Mouse (Mus musculus): ENCODE measurements around the gene Apbb2.

Apbb2 gene

DNA sequence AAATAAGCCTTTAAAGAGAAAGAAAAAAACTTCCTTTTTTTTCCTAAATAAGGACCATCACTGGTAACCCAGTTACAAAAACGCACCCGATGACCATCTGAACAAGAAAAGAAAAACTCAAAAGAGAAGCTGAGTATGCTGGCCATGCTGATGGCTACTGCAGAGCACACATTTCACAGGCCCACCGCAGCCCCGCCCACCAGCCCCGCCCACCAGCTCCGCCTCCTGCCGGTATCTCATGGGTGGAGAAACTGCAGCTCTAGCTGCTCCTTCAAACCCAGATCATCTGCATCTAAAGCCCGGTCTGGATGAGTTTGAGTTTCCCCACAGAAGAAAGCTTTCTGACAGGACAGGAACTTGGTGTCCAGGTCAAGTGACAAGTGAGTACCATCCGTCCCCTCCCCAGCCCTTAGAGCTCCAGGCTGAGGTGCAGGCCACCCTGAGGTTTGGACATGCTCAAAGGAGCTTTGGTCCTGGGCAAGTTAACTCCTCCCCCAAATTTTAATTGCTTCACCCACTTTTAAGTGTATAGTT lies 16.2 kb downstream of the Apbb2 start:
- DNase-seq (ENCODE audit: low spot score in 2 of 2), result no peak

DNA sequence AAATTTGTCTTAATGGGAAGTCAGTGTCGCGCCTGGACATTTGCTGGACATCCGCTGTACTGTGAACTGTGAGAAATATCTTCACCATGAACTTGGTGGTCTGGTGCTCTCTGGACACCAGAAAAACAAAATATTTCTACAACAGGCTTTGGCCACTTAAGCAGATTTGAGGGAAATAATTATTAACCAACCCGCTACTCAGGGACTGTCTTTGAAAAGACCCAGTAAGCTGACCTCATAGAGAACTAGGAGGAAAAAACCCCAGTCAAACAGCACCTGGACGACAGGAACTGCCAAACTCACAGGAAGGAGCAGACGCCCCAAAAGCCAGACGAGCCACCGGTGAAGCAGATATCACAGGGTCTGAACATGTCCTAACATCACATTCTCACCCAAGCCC lies 18.2 kb downstream of the Apbb2 start:
- DNase-seq (ENCODE audit: low spot score in 2 of 2), result no peak

DNA sequence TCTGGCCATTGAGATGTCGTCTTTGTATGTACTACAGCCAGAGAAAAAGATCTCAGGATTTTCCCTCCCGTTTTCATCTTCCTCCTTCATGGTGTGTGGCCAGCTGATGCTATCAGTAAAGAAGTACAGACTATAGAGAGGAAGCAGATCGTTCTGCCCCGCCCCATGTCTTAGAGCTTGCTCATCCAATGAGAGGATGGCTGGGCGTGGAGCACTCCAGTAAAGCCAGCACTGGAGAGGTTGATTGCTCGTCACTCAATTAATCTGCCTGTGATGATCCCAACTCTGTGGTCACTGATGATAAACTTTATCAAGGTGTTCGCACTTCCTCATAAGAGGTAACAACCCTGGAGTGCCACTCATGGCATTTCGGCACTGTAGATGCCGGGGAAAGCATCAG lies 18.7 kb downstream of the Apbb2 start:
- no peak for DNase-seq (ENCODE audit: low spot score in 2 of 2)

DNA sequence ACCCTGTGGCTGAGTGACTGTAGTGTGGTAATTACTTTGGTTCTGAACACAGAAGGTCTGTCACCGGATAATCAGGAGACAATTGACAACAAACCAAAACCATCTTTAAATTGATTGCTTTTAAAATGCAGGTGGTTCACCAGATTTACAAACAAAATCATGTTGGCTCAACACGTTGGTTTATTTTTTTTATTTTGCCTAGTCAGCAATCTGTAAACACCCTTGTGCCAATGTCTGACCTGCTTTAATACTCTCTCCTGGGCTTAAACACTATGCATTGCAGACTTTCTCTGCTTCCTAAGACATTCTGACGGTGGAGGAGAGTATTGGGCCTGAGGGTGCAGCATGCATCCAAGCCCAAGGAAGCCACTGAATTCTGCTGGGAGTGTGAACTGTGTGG lies 22.3 kb downstream of the Apbb2 start:
- DNase-seq (ENCODE audit: low spot score in 2 of 2), result no peak

DNA sequence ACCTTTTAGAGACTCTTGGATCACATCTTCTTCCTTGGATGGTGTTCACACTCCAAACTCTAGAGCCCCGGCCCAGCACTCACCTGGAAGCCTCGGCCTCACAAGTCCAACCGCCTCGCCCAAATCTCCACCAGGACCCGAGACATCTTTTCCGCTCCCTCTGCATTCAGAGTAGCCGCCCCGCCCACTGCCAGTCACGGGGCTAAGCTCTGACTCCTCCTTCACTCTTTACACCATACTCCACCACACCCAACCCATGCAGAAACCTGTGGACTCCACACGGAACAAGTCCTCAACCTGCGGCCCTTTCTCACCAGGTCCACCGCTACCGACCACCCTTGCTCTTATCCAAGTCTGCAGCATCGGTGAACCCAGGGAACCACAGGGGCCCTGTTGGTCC lies 23.7 kb downstream of the Apbb2 start:
- no peak for DNase-seq (ENCODE audit: low spot score in 2 of 2)

DNA sequence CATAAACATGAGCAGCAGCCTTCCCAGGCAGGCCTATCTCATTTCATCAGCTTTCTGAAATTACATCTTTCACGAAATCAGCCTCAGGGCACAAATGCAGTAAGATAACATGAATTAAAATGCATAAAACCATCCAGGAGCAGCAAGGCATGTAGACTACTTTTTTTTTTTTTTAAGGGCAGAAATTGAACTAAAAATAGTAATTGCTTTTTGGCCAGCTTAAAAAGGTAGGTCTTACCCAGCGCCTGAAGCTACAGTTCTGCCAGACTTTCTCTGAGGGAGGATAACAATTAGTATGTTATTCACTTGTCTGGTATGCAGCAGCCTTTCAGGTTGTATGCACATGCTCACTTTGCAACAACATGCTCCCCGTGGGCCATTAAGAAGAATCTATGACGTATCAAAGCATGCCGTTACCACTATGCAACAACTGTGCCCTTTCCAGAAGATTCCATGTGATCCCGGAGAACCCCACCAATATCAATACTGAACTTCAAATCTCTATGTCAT lies 32.3 kb downstream of the Apbb2 start:
- no peak for DNase-seq (ENCODE audit: low spot score in 2 of 2)

DNA sequence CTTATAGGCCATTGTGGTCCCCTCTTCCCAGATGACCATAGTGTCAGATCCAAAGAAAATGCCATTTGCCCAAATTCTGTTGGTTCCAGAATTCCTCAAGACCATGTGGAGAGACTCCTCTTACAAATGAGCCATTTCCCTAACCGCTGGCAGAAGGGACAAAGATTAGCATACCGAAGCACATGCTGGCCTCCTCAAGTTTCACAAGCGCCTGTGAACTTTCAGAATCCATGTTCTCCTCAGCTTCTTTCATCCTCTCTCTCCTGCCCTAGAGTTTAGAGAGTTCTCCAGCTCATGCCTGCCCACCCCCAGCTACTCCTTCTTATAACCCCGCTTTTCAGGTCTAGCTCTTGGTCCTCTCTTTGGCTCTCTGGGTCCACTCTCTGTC lies 35.6 kb downstream of the Apbb2 start:
- no peak for DNase-seq (ENCODE audit: low spot score in 2 of 2)

DNA sequence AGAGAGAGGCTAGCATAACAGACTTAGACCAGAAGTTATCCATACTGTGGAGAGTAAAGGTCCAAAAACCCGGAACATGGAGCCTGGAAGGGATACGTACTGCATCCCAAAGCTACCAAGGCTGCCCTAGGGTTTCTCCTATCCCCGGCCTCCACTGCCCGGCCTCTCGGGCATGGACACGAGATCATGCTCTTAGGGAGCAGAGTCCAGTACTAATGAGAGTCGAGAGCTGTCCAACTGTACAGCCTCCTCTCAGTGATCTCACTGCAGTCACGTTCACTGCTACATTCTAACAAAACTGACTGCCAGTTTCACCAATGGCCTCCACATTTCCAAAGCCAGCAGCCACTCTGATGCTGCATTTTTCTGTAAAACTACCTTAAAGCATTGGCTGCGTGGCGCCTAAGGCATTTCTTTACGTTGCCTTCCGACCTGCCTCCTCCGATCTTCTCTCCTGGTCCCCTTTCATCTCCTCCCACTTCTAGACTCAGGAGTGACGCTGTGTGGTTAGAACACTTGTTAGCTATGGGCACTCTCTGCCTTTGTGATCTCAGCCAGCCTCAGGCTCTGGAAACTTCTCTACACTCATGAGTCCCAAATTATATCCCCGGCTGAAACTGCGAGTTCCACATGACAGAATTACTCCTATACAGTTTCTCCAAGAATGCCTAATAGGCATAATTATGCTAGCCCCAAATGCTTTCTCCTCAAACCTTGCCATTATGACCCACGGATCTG lies 36.1 kb downstream of the Apbb2 start:
- DNase-seq (ENCODE audit: low spot score in 2 of 2), result no peak

DNA sequence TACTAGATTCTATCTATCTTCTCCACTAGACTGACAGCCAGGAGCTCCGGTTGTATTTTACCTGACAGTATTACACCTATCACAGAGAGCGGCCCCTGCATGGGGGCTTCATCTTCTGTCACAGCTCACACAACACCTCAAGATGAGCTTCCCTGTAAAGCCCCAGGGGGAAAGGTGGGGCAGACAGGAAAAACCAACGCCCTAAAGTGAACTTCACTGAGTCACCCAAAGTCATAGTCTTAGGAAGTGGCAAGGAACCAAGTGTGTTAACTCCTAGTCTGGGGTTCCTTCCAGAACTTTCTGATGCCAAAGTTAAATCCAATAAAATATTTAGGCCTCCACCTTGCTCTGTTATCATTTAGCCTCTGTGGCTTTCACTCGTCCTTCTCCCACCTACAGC lies 39.5 kb downstream of the Apbb2 start:
- DNase-seq (ENCODE audit: low spot score in 2 of 2), result no peak

DNA sequence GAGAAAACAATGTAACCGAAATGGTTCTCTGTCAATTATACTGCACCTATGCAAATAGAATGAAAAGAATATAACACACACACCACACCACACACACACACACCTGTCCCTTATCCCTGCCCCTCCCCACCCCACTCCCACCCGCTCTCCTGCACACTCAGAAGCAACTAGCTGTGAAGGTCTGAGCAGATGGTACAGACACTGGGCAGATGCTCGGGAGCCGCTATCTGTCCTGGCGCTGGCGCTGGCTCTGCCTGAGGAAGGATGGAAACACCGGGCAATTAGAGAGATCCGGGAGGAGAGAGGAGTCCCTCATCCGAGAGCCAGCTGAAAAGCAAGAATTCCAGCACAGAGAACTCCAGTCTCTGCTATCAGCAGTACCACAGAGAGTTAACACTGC lies 42.3 kb downstream of the Apbb2 start:
- no peak for DNase-seq (ENCODE audit: low spot score in 2 of 2)

DNA sequence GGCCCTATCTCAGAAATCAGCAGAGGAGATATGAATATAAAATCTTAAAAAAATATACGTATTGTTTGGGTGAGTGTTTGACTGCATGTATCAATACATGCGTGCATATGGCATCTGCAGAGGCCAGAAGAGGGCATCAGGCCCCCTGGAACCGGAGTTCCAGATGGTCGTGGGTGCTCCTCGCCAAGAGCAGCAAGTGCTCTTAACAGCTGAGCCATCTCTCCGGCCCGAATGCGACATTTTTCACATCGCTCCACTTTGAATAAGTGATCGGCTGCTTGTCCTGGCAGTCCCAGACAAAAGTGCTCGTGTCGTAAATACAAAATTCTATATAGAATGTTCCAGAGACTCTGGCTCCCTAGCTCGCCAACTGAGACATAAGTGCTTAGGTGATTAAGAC lies 43.4 kb downstream of the Apbb2 start:
- no peak for DNase-seq (ENCODE audit: low spot score in 2 of 2)

DNA sequence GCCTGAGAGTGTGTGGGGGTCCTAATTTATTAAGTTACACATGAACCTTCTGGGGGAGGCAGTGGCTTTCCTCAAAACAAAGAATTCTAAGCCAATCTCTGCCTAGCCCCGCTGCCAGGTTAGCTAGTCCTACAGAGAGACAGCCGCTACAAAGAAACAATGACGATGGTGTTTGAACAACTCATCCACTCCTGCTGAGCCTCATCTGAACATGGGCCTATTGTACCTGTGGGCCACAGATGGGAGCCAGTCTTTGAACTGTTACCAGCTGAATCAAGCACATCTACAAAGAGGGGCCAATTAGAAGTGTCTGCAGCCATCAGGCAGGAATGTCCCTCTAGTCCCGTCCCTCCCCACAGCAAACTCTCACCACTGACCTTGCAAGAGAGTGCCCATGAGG lies 45.3 kb downstream of the Apbb2 start:
- DNase-seq (ENCODE audit: low spot score in 2 of 2), result no peak

DNA sequence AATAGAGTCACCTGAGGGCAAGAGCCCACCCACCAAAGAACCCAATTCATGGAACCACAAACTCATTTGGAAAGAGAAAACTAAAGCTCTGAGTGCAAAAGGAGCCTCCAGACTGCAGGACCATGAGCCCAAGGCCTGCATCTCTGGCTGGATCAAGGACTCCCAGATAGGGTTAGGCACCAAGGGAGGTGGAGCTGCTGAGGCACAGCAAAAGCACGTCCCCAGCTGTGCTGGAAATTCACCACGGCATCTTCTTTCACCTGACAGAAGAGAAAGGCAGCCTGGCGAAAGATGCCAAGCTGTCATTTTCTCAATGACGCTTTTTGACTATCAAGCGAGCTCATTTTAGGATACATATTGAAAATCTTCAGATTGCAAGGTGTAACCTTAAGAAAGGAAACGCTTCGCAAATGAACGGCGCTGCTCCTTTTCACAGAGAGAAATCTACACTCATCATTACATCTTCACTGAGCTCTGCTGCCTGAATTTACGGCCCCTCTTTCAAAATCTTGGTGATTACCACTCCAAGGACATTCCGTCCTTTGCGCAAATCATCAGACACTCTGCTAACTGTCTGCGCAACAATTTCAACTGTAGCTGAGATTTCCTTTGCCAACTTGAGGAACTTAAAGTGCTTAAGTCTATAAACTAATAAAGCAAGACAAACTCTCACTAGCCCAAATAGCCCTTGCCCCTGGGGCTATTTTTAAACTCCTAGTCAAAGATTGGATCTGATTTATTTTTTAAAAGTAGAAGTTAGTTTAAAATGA lies 46.3 kb downstream of the Apbb2 start:
- no peak for DNase-seq (ENCODE audit: low spot score in 2 of 2)

DNA sequence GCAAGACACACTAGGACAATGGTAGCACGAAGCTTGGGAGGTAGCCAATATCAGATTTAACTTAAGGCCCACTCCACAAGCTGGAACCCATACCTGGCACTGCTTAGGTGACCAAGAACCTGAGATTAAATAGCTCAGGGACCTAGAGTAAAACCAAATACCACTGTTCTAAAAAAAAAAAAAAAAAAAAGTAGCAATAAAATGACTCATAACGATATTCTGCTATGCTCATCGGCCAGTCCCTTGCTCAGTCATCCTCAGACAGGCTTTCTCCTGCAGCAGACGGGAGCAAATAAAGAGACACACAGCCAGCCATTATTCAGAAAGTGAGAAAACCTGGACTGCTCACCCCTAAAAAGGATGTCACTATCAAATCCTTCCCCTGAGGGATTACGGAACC lies 47.9 kb downstream of the Apbb2 start:
- DNase-seq (ENCODE audit: low spot score in 2 of 2), result no peak

DNA sequence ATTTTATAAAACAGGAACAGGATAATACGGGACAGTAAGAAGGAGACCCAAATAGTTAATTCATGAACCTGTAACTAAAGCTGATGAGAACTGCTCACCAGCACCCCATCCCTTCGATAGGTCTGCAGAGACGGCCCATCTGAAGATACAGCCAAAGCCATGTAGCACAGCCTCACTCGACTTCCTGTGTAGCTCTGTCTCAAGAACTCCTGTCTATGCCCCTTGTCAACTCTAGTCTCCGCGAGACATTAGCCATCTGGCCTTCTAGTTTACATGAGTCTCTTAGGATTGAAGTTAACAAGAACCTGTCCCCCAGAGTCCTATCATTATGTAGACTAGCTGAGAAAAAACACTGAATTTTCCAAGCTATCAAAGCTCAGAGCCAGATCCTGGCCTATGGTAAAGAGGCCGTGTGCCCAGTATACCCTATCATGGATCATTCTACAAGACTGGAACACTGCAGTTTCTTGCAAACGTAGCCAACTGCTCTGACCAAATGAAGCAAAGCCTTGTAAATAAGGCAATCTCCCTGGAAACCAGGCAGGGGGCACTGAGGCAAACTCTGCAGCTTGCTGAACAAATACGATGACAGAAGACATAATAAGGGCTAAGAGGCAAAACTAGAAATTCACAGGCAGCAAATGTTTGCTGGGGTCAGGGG lies 49.3 kb downstream of the Apbb2 start:
- DNase-seq (ENCODE audit: low spot score in 2 of 2), result no peak

DNA sequence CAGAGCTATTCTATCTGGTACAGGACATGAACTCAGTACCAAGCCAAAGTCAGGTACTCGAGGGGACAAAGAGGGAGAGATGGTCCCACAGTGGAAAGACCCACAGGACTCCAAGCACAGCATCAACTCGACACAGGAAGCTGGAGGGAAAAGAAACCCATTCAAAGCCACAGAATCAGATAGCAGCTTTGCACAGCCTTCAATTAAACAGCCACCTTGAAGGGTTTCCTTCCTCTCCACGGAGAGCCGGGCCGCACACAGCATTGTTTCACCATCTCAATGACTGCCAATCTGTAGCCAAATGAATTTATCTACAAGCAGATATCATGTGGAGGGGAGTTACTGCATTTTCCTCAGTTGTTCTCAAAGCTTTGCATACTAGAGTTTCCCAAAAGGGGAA lies 50.6 kb downstream of the Apbb2 start:
- DNase-seq (ENCODE audit: low spot score in 2 of 2), result no peak

DNA sequence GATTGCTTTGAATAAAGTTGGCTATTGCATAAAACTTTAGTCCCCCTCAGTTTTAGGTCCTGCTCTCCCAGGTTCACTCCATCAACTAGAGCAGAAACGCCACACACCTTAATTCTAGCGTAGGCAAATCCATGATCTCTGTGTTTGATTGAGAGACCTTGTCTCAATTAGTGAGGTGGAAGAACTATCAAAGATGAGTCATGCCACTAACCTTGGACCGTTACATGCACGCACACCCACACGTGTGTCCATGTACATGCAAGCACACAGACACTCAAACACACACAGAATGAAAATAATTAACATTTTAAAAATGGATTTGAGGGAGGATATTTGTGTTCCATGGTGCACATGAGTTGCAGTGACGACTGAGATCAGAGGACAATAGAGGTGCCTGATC lies 51.2 kb downstream of the Apbb2 start:
- no peak for DNase-seq (ENCODE audit: low spot score in 2 of 2)

DNA sequence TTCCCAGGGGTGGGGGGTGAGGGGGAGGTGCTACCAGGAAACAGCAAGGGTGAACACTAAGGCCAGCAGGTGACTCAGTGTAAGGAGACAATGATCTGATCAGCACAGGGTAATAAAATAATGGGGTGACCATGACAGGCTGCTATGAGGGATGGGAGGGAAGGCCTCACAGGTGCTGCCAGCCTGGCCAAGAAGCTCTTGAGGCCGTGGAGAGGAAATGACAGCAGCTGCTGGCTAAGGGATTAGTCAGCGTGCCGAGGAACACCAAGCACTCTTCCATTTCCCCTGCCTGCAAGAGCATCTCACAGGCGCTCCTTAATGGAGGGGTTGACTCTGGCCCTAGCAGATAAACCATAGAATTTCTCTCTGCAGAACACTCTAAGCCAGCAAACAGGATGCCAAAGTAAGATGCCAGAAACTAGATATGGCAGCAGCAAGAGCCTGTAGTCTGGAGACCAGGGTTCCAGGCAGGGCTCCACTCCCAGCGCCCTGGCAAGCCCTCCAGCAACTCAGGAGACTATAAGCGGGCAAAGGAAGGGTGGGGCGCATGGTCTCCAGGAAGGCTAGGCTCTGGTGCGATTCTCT lies 58.9 kb downstream of the Apbb2 start:
- DNase-seq (ENCODE audit: low spot score in 2 of 2), result no peak

DNA sequence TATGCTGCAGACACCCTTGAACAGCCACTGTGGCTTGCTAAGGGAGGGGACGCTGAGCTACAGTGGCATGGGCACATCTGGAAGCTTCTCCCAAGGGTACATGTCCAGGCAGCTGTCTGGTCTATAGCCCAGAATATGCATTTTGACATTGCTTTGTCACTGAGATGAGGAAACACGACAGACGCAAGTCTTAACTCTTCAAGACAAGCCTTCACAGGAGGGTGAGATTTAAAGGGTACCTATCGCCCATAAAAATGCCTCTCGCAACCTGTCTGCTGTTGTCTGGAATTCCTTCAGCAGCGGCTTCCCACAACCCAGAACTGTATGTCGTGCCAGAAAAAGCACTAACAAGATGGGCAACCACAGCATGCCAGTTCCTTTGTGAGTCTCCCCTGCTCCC lies 60.5 kb downstream of the Apbb2 start:
- no peak for DNase-seq (ENCODE audit: low spot score in 2 of 2)

DNA sequence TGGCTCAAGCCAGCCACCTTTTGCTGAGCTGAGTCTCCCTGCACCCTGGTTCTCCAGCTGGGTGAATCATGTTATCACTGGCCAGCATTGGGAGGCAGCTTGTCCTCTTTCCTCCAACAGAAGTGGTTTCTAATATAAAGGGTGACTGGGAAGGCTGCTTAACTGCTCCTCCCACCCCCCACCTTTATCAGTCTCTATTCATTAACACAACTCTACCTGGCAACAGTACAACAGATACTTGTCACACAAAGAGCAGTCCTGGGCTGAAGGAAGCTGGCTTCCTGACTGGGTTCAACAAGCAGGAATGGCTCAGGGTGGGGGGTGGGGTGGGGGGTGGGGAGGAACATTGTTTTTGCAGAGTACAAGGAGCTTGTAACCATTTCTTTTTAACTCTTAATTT lies 64.7 kb downstream of the Apbb2 start:
- no peak for DNase-seq (ENCODE audit: low spot score in 2 of 2)

DNA sequence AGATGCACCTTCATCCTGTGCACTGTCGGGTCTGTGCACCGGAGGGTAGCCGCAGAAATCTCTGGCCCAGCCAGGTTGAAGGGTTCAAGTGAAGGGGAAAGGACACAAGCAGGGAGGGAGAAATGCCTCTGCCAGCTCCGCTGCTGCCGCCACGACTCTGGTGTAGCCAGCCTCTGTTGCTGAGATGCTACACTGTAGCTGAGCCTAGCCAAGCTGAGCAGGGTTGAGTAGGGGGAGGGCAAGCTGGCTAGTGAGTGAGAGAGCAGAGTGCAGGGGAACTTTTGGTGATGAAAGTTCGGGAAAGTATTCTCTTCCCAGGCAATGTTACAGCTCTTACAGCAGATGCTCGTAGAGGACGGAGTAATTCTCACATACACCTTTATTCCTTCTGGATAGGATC lies 66.3 kb downstream of the Apbb2 start:
- DNase-seq (ENCODE audit: low spot score in 2 of 2), result no peak

DNA sequence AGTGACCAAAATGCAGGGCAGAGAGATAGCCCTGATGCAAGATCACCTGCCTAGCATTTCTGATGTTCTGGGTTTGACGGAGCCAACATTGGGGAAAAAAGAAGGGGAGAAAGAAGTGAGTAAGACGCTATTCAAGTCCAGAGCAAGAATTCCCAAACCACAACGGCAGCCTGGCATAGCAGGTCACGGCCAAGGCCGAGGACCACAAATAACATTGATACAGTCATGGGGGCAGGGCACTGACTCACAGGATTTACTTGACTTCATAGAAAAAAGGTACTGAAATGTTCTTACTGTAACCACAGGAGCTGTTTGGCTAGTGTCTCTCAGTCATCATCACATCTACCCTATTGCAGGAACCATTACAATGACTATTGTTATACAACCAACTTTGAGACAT lies 68.3 kb downstream of the Apbb2 start:
- no peak for DNase-seq (ENCODE audit: low spot score in 2 of 2)

Data from thymus, postnatal 10 days (tissue).